Mouse (Mus musculus): ENCODE measurements around the gene Snrnp70. TPM values are rescaled to one million over a fixed set of nuclear protein-coding genes. Genes with fewer than 3 reads are reported as not detected.

Snrnp70 gene
- total RNA-seq, 1 experiment from 2014 or later, result 502 TPM

GRCm38 (mm10) chr7:45343543-45343942 is 52.0 kb downstream of the Snrnp70 start:
- no peak for ATAC-seq (ENCODE audit: extremely low read depth, insufficient number of reproducible peaks, low FRiP score, poor library complexity, severe bottlenecking)

- no peak for ATAC-seq (ENCODE audit: extremely low read depth, insufficient number of reproducible peaks, low FRiP score, poor library complexity, severe bottlenecking)
Observed at GRCm38 (mm10) chr7:45342081-45342480, 53.5 kb downstream of the Snrnp70 start.

DNA sequence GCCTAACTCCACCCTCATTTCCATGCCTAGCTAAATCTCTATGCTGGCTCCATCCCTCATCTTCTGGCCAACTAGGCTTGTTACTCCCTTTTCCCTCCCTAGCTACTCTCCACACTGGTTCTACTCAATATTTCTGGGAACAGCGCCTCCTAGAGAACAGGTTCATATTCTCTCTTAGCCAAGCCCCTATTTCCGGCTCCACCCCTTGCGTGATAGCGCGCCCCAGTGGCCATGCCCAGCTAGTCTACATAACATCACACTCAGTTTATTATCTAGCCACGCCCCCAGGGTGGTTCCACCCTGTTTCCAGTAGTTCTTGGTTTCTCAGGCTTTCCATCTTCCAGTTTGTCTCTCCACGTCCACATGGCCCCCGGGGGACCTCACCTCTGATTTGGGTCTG is 54.2 kb downstream of the Snrnp70 start:
- ATAC-seq (ENCODE audit: extremely low read depth, insufficient number of reproducible peaks, low FRiP score, poor library complexity, severe bottlenecking), result peak; percentile 54

GRCm38 (mm10) chr7:45340669-45341068 is 54.9 kb downstream of the Snrnp70 start:
- ATAC-seq (ENCODE audit: extremely low read depth, insufficient number of reproducible peaks, low FRiP score, poor library complexity, severe bottlenecking), result no peak

GRCm38 (mm10) chr7:45340066-45340442 is 55.5 kb downstream of the Snrnp70 start:
- ATAC-seq (ENCODE audit: extremely low read depth, insufficient number of reproducible peaks, low FRiP score, poor library complexity, severe bottlenecking), result no peak

- no peak for ATAC-seq (ENCODE audit: extremely low read depth, insufficient number of reproducible peaks, low FRiP score, poor library complexity, severe bottlenecking)
Observed at GRCm38 (mm10) chr7:45339410-45340065, 56.0 kb downstream of the Snrnp70 start.

GRCm38 (mm10) chr7:45338161-45338911 is 57.2 kb downstream of the Snrnp70 start:
- 0 out of 2 replicates have a peak, but pooled peaks have one; percentile 2 for ATAC-seq (ENCODE audit: extremely low read depth, insufficient number of reproducible peaks, low FRiP score, poor library complexity, severe bottlenecking)

DNA sequence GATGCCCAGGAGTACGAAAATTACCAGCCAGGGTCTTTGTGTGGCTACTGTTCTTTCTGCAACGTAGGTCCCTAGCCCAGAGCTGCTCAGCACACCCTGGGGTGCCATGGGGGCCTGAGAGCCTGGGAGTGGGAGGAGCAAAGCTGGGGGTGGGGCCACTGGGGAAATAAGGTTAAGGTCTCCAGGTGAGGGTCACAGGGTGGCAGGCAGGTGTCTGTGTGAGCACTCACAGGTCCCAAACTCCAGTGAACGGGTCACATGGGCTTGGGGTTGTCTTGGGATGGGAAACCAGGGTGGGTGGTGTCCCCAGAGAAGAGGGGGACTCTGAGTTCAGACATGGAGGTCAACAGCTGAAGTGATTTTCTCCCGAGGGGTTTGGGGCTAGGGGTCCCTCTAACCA is 58.1 kb downstream of the Snrnp70 start:
- ATAC-seq (ENCODE audit: extremely low read depth, insufficient number of reproducible peaks, low FRiP score, poor library complexity, severe bottlenecking), result no peak

- no peak for ATAC-seq (ENCODE audit: extremely low read depth, insufficient number of reproducible peaks, low FRiP score, poor library complexity, severe bottlenecking)
Observed at GRCm38 (mm10) chr7:45336319-45336718, 59.2 kb downstream of the Snrnp70 start.

GRCm38 (mm10) chr7:45335056-45335455 is 60.5 kb downstream of the Snrnp70 start, which contains the start of gene Hrc:
TSS of gene Hrc (plus strand) at chr7:45335290.
- no peak for ATAC-seq (ENCODE audit: extremely low read depth, insufficient number of reproducible peaks, low FRiP score, poor library complexity, severe bottlenecking)

DNA sequence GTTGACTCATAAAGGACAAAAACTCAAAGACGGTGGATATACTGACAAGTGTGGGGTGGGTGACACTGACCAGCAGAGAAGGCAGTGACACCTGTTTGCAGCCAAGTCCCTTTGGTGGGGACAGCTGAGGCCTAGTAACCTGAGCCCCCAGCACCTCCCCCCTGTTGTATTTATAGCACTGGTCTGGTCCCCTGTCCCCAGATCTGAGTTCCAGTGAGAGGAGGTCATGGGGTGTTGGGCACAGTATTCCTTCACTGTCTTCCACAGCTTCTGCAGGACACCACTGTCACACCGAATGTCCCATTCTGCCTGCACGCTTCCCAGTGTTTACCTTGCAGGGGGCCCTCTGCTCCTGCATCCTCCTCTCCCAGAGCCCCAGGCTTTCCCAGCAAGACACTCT is 60.9 kb downstream of the Snrnp70 start:
- ATAC-seq (ENCODE audit: extremely low read depth, insufficient number of reproducible peaks, low FRiP score, poor library complexity, severe bottlenecking), result no peak

DNA sequence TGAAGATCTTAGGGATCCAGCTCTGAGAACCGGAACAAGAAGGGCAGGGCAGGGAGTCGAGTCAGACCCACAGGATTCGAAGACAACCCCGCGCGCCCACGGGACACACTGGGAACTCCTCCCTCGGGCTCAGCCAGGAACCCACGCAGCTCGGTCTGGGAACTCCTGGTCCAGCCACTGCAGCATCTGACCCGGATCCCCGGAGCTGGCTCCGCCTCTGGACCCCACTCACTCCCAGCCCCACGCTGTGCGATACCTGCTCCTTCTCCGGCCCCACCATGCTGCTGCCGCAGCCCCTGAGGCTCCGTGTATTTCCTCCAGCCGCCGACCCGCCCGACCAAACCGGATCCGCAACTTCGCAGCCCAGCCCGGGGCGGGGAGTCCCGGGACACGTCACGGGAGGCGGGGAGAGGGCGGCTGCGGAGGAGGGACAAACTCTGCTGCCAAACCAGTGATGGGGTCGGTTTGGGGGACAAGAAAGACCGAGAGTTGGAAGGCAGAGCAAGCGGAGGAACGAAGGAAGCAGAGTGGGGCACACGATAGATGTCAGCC is 62.0 kb downstream of the Snrnp70 start, which contains the start of gene Trpm4:
TSS of gene Trpm4 (minus strand) at position 350 of the 552 bp plus-strand sequence.
- ATAC-seq (ENCODE audit: extremely low read depth, insufficient number of reproducible peaks, low FRiP score, poor library complexity, severe bottlenecking), result peak; percentile 39

- ATAC-seq (ENCODE audit: extremely low read depth, insufficient number of reproducible peaks, low FRiP score, poor library complexity, severe bottlenecking), result no peak
Observed at GRCm38 (mm10) chr7:45332685-45333425, 62.7 kb downstream of the Snrnp70 start.

GRCm38 (mm10) chr7:45331502-45331901 is 64.0 kb downstream of the Snrnp70 start:
- no peak for ATAC-seq (ENCODE audit: extremely low read depth, insufficient number of reproducible peaks, low FRiP score, poor library complexity, severe bottlenecking)

- ATAC-seq (ENCODE audit: extremely low read depth, insufficient number of reproducible peaks, low FRiP score, poor library complexity, severe bottlenecking), result no peak
Observed at GRCm38 (mm10) chr7:45328841-45329475, 66.6 kb downstream of the Snrnp70 start.

All from neutrophil, adult 5-6 weeks (primary cell).